10 mouse cellular contexts compared by ENCODE assay signal in the genomic region with DNA sequence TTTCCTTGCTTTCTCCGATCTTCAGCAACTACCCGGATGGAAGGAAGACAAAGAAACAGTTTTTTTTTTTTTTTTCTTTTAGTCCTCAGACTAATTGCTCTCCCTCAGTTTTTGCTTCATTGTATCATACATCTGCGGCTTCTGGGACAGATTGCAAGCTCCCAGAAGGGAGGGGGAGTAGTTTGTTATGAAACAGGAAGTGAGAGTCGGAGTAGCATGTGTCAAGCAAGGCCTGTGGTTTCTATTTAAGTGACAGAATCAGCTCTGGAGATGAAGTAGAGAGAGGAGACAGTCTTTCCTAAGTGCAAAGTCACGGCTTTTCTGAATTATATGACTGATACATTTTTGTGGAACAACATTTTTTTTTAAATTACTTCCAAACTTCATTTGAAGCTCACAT.
DNase-seq lines count a peak whose midpoint lies in the region; ATAC-seq and TF ChIP-seq lines count a peak whose summit lies in the region.
"Had no signal": no experiment of that assay in that cellular context is flagged by ENCODE, and none has a peak within 500 bp of the region (broad histone marks: within the 10 kb centered on the region; RNA-seq: fewer than 3 reads in every experiment).

No protein-coding gene starts in this region.

- peaks cover 4% of the 10 kb centered on the region; the same call in 1 of the 2 replicates for H3K4me1 ChIP-seq in heart, adult 2 months (ENCODE audit: control insufficient read depth, insufficient read depth, low read length)
- peaks cover 13% of the 10 kb centered on the region for H3K4me1 ChIP-seq in forebrain, embryonic 16.5 days (replicated peaks; ENCODE audit: control insufficient read depth, insufficient read depth, low read length)
- no peaks in the 10 kb centered on the region; the same call in 1 of the 2 replicates for H3K4me1 ChIP-seq in midbrain, embryonic 16.5 days (ENCODE audit: control insufficient read depth, insufficient read depth, low read length)
- H3K4me1 ChIP-seq: neural tube, embryonic 13.5 days had no signal

- no peak overlapping the region for H3K4me2 ChIP-seq in forebrain, embryonic 16.5 days (ENCODE audit: low read length)
- no peak overlapping the region for H3K4me2 ChIP-seq in midbrain, embryonic 16.5 days (ENCODE audit: low read length)
- H3K4me2 ChIP-seq: neural tube, embryonic 13.5 days had no signal

- no peak overlapping the region for H3K4me3 ChIP-seq in heart, adult 2 months
- no peak overlapping the region for H3K4me3 ChIP-seq in forebrain, embryonic 16.5 days (replicated peaks; ENCODE audit: low read length)
- no peak overlapping the region for H3K4me3 ChIP-seq in midbrain, embryonic 16.5 days (ENCODE audit: low read depth, low read length)
- H3K4me3 ChIP-seq: neural tube, embryonic 13.5 days had no signal

- DNase-seq in heart, adult 2 months: peak in 1 of 2 experiments; percentile 36
- DNase-seq in heart, postnatal 36 days: no peak
- peak; percentile 66 for DNase-seq in CD4-positive, CD25-positive, alpha-beta regulatory T cell, adult 2 months (ENCODE audit: low read depth, low spot score)
- DNase-seq in kidney, adult 8-10 months: no peak
- DNase-seq in kidney, adult 11 months: no peak

- TF ChIP-seq POLR2A in heart, adult 2 months (IDR thresholded peaks at IDR 0.05; ENCODE audit: insufficient read depth, low read depth, low read length): no peak

- peak; percentile 77 for ATAC-seq in forebrain, embryonic 16.5 days
- peak; percentile 93 for ATAC-seq in monocyte, adult 5-6 weeks (replicated peaks; ENCODE audit: insufficient number of reproducible peaks, low FRiP score, low TSS enrichment, poor library complexity, severe bottlenecking)
- ATAC-seq in midbrain, embryonic 16.5 days: no peak

- 24% methylated on average over 5 of the region's 5 CpGs for WGBS in heart, adult 2 months
- WGBS in forebrain, embryonic 16.5 days: 29% methylated on average over 5 of the region's 5 CpGs
- WGBS in midbrain, embryonic 16.5 days: 65% methylated on average over 5 of the region's 5 CpGs

- intact Hi-C loops in heart, adult 2 months (cut with DNase I): no loop called here
- intact Hi-C loops in heart, postnatal 36 days (cut with DNase I): no loop called here

- TF ChIP-seq EP300 in heart, adult 2 months (IDR thresholded peaks at IDR 0.05; ENCODE audit: insufficient read depth, low read depth, low read length): no peak

- TF ChIP-seq CTCF in heart, adult 2 months (IDR thresholded peaks at IDR 0.05): no peak

- no peaks in the 10 kb centered on the region for H3K36me3 ChIP-seq in heart, adult 2 months (ENCODE audit: control insufficient read depth, insufficient read depth, low read length)
- no peaks in the 10 kb centered on the region for H3K36me3 ChIP-seq in forebrain, embryonic 16.5 days (ENCODE audit: control insufficient read depth, insufficient read depth)
- H3K36me3 ChIP-seq in midbrain, embryonic 16.5 days (ENCODE audit: control insufficient read depth, insufficient read depth, low read length): no peaks in the 10 kb centered on the region
- H3K36me3 ChIP-seq: neural tube, embryonic 13.5 days had no signal

- H3K27me3 ChIP-seq in heart, adult 2 months (ENCODE audit: control insufficient read depth, insufficient read depth, low read length): no peaks in the 10 kb centered on the region
- H3K27me3 ChIP-seq in forebrain, embryonic 16.5 days (replicated peaks; ENCODE audit: control insufficient read depth, insufficient read depth, low read length): no peaks in the 10 kb centered on the region
- no peaks in the 10 kb centered on the region for H3K27me3 ChIP-seq in midbrain, embryonic 16.5 days (ENCODE audit: control insufficient read depth, insufficient read depth, low read depth, low read length)
- H3K27me3 ChIP-seq: neural tube, embryonic 13.5 days had no signal

- H3K9ac ChIP-seq in heart, adult 2 months (ENCODE audit: low read depth, low read length): no peak overlapping the region
- H3K9ac ChIP-seq in forebrain, embryonic 16.5 days (replicated peaks; ENCODE audit: low read depth, low read length): no peak overlapping the region
- H3K9ac ChIP-seq in midbrain, embryonic 16.5 days (ENCODE audit: low read depth, low read length): no peak overlapping the region
- H3K9ac ChIP-seq: neural tube, embryonic 13.5 days had no signal

- H3K79me2 ChIP-seq in heart, adult 2 months (replicated peaks; ENCODE audit: control insufficient read depth, insufficient read depth, low read length): no peaks in the 10 kb centered on the region

- H3K27ac ChIP-seq in heart, adult 2 months: peak overlapping the region; percentile 53
- H3K27ac ChIP-seq in forebrain, embryonic 16.5 days (ENCODE audit: low read length): peak overlapping the region; percentile 79
- no peak overlapping the region for H3K27ac ChIP-seq in midbrain, embryonic 16.5 days (ENCODE audit: low read length)
- H3K27ac ChIP-seq: kidney, postnatal 0 days; neural tube, embryonic 13.5 days had no signal

- H3K9me3 ChIP-seq in forebrain, embryonic 16.5 days (ENCODE audit: control insufficient read depth, low read length): no peaks in the 10 kb centered on the region
- no peaks in the 10 kb centered on the region for H3K9me3 ChIP-seq in midbrain, embryonic 16.5 days (replicated peaks; ENCODE audit: control insufficient read depth, low read length, poor library complexity, severe bottlenecking)
- H3K9me3 ChIP-seq: neural tube, embryonic 13.5 days had no signal
